Mouse (Mus musculus) forebrain, embryonic 10.5 days (tissue): ENCODE measurements around the gene Tmem87b. TPM values are rescaled to one million over a fixed set of nuclear protein-coding genes. Genes with fewer than 3 reads are reported as not detected.

Experiments
- polyA plus RNA-seq: library from polyadenylated mRNA; unstranded; fragments of >200 nt; fragmentation: Nextera tagmentation; extraction: Ambion mirVana; gene quantifications from 2 replicates; pipeline ENCODE4 v1.2.1, GENCODE M21; 2016

Gene Tmem87b
- polyA plus RNA-seq, 1 experiment from 2014 or later, result 24.7 TPM

Other genes starting within 250 kb of the Tmem87b start
- not detected in 2 replicates for gene Spdye4c, start 226.9 kb upstream of the Tmem87b start, polyA plus RNA-seq
- gene Anapc1, start 130.7 kb upstream of the Tmem87b start, polyA plus RNA-seq, result 92.0 and 97.6 TPM in 2 replicates
- gene Mertk, start 119.2 kb upstream of the Tmem87b start, polyA plus RNA-seq, result 5.0 and 5.1 TPM in 2 replicates
- gene Fbln7, start 44.9 kb downstream of the Tmem87b start, polyA plus RNA-seq, result 2.1 and 2.4 TPM in 2 replicates
- gene Zc3h8, start 126.0 kb downstream of the Tmem87b start, polyA plus RNA-seq, result 10.3 and 10.6 TPM in 2 replicates
- 1.7 and 1.9 TPM in 2 replicates for gene Zc3h6, start 149.3 kb downstream of the Tmem87b start, polyA plus RNA-seq
- 15.3 and 16.3 TPM in 2 replicates for gene Gm10762, start 149.6 kb downstream of the Tmem87b start, polyA plus RNA-seq
- 0.09 and 0.16 TPM in 2 replicates for gene Vinac1, start 230.1 kb downstream of the Tmem87b start, polyA plus RNA-seq
- gene Ttl, start 247.8 kb downstream of the Tmem87b start, polyA plus RNA-seq, result 12.4 and 14.0 TPM in 2 replicates